Mouse (Mus musculus) gastrocnemius, adult 8-10 months (tissue): ENCODE measurements around the gene Cdk14. TPM values are rescaled to one million over a fixed set of nuclear protein-coding genes. Genes with fewer than 3 reads are reported as not detected.

Experiments used
- DNase-seq, 2 experiments: peaks; one replicate each; pipeline ENCODE4 v3.0.0; 2022; ENCODE audit warnings: low spot score in 2 of 2
- microRNA-seq: library from miRNA; unstranded; fragments of <30 nt; microRNA quantifications from one replicate; pipeline ENCODE4 v1.2.0, GENCODE M21; 2022
- total RNA-seq, 4 experiments: library from RNA; stranded (reverse); gene quantifications; 2 replicates each; pipeline ENCODE4 v1.2.4; 2022

The Cdk14 gene
- total RNA-seq, 4 experiments from 2014 or later: 2.2 to 2.8 (median 2.3) TPM

DNA sequence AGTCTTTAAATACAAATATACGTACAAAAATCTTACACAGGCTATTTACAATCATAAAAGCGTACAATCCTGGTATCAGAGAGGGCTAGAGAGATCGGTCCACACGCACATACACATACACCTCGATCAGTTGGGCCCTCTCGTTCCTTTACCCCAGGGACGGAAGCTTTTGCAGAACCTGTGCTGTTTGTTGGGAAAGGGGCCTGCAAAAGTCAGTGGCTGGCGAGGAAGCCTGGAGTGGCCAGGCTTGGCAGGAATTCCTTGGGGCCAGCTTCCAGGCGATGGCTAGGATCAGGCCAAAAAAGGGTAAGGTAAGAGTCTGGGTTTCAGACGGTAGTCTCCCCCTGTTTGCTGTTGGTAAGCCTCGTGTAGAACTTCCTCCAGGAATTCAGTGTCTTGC lies 664.8 kb downstream of the Cdk14 start:
- DNase-seq: no peak

DNA sequence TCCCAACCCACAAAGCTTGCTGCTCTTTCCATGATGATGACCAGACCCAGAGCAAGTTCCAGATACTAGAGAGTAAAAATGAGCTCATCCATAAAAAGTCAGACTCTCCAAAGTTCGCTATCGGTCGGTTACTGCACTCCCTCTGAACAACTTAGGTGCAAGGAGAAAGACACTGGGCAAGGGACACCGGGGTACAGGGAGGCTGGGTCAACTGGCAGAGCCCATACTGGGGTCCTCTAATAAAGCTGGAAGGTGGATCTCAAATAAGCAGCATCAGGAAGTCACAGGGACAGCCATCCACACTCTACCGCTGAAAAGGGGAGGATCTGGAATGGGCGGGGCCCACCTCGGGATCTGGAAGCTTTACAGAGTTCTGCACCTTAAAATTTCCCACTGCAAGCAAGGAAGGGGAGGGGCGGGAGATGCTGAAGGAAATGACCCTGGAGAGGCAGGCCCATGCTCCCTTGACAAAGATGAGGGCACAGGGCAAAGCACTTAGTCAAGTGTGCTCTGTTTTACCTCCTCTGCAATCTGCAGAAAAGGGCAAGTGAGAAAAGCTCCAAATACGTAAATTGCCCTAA lies 665.3 kb downstream of the Cdk14 start:
- DNase-seq: no peak

Small RNA genes lying within 50 kb of the gene (microRNA-seq; reads per million reads assigned to microRNA genes)
- gene Gm25037: not detected
- not detected for gene Gm44483

Other genes with a start within 250 kb of the Cdk14 start
- not detected for gene 1700015F17Rik, start 58.8 kb upstream of the Cdk14 start, total RNA-seq
- 10 to 100 TPM; 12.1 to 15.5 (median 14.1) TPM for gene Cldn12, start 94.6 kb upstream of the Cdk14 start, total RNA-seq
- gene Gtpbp10, start 139.2 kb upstream of the Cdk14 start, total RNA-seq: 10 to 100 TPM in 1 of 4 experiments, 1 to 10 TPM in 3; 6.7 to 10.0 (median 7.6) TPM
- not detected for gene Gm8773, start 153.5 kb upstream of the Cdk14 start, total RNA-seq
- gene Cfap69, start 243.9 kb upstream of the Cdk14 start, total RNA-seq: under 1 TPM in 1 of 4 experiments, not detected in 3; 0.41 TPM